Mouse (Mus musculus) midbrain, embryonic 16.5 days (tissue): ENCODE data around the gene Gm20431. TPM values are rescaled to one million over a fixed set of nuclear protein-coding genes. Genes with fewer than 3 reads are reported as not detected.
"Not testable (repeated sequence)": the region's sequence is repeated elsewhere in the genome, so short reads cannot be mapped to it uniquely, and the experiment has no call there.

Source experiments
- ATAC-seq: fragments of 200-750 bp; cut with Nextera tagmentation; 2 replicates; pipeline ENCODE4 v1.8.0; 2017; ENCODE audit warnings: moderate TSS enrichment
- H3K27ac ChIP-seq: fragments of 300-500 bp; sonication (generic); 2 replicates; pipeline ENCODE4 v1.5.1; 2014; ENCODE audit warnings: mild to moderate bottlenecking, low read length, mixed read lengths
- H3K27me3 ChIP-seq: fragments of 300-500 bp; sonication (generic); 2 replicates; pipeline ENCODE4 v1.6.1; 2014; ENCODE audit warnings: low read depth, low read length, mixed read lengths; ENCODE audit not compliant: control insufficient read depth, insufficient read depth
- H3K36me3 ChIP-seq: fragments of 300-500 bp; sonication (generic); 2 replicates; pipeline ENCODE4 v1.6.1; 2014; ENCODE audit warnings: mild to moderate bottlenecking, low read length, moderate library complexity, mixed read lengths; ENCODE audit not compliant: control insufficient read depth, insufficient read depth
- H3K4me1 ChIP-seq: fragments of 300-500 bp; sonication (generic); 2 replicates; pipeline ENCODE4 v1.6.1; 2014; ENCODE audit warnings: mild to moderate bottlenecking, low read length, mixed read lengths; ENCODE audit not compliant: control insufficient read depth, insufficient read depth
- H3K4me2 ChIP-seq: fragments of 300-500 bp; sonication (generic); 2 replicates; pipeline ENCODE4 v1.6.1; 2014; ENCODE audit warnings: mild to moderate bottlenecking, low read length, mixed read lengths
- H3K4me3 ChIP-seq: fragments of 300-500 bp; sonication (generic); 2 replicates; pipeline ENCODE4 v1.5.1; 2014; ENCODE audit warnings: low read depth, mild to moderate bottlenecking, low read length, moderate library complexity, mixed read lengths
- H3K9ac ChIP-seq: fragments of 300-500 bp; sonication (generic); 2 replicates; pipeline ENCODE4 v1.6.1; 2014; ENCODE audit warnings: low read depth, low read length, mixed read lengths
- H3K9me3 ChIP-seq: fragments of 300-500 bp; sonication (generic); replicated peaks from 2 replicates; pipeline ENCODE4 v1.6.1; 2014; ENCODE audit warnings: mild to moderate bottlenecking, low read length, mixed read lengths; ENCODE audit not compliant: control insufficient read depth, poor library complexity, severe bottlenecking
- WGBS: fragments of 180-500 bp; shearing (Covaris S2); extraction: QIAGEN DNeasy Blood & Tissue Kit; methylation state at CpG from one replicate; pipeline ENCODE4 v1.1.7; 2014; 5-methylcytosine and 5-hydroxymethylcytosine counted together
- polyA plus RNA-seq: library from polyadenylated mRNA; unstranded; fragments of >200 nt; fragmentation: Nextera tagmentation; extraction: Ambion mirVana; gene quantifications from 2 replicates; pipeline ENCODE4 v1.2.1, GENCODE M21; 2015

Gene Gm20431
- polyA plus RNA-seq, 1 experiment from 2014 or later = 9.2 TPM

GRCm38 (mm10) chr2:167646411-167646810 lies 14.9 kb downstream of the Gm20431 start:
- ATAC-seq = no peak
- 89% methylated on average over 4 of the region's 4 CpGs for WGBS

DNA sequence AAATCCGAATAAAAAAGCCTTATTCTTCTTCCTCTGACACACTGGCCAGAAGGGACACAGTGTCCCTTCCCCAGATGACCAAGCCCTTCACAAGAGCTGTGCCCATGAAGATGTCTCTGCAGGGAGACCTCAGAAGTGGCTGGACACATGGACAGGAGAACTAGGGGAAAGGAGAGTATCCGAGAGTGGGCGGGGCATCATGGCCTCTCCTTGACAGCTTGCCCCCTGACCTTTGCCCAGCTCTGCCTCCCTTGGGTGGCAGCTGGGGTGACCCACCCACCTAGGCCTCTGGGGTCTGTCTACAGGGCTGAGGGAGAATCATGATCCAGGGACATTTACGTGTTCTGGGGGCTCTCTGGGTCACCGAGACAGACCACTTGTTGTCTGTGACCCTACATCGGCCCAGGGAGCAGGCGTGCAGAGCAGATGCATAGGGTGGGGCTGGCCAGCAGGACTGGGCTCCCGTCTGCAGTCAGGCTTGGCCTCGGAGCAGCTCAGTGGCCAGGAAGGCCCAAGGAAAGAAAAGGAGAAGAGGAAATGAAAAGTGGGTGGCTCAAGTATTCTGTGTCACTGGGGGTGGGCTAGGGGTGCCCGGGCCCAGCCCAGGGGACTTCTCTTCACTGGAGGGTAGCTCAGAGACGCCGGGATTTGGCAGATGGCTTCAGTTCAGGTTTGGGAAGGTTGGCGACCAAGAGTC lies 17.8 kb downstream of the Gm20431 start:
- H3K9me3 ChIP-seq, H3K4me3 ChIP-seq, H3K4me2 ChIP-seq, H3K4me1 ChIP-seq, ATAC-seq, H3K9ac ChIP-seq, H3K27ac ChIP-seq, H3K27me3 ChIP-seq, H3K36me3 ChIP-seq: not testable (repeated sequence)
- 90% methylated on average over 13 of the region's 13 CpGs for WGBS

More at GRCm38 (mm10) chr2:167646411-167646810, 14.9 kb downstream of the Gm20431 start:
- H3K36me3 ChIP-seq = peaks cover 4% of the 10 kb centered on the region
- H3K27me3 ChIP-seq = no peaks in the 10 kb centered on the region
- no peaks in the 10 kb centered on the region for H3K4me1 ChIP-seq
- no peak overlapping the region for H3K27ac ChIP-seq
- H3K9ac ChIP-seq = no peak overlapping the region
- H3K4me2 ChIP-seq = no peak overlapping the region
- H3K4me3 ChIP-seq = no peak overlapping the region
- H3K9me3 ChIP-seq = no peaks in the 10 kb centered on the region

DNA sequence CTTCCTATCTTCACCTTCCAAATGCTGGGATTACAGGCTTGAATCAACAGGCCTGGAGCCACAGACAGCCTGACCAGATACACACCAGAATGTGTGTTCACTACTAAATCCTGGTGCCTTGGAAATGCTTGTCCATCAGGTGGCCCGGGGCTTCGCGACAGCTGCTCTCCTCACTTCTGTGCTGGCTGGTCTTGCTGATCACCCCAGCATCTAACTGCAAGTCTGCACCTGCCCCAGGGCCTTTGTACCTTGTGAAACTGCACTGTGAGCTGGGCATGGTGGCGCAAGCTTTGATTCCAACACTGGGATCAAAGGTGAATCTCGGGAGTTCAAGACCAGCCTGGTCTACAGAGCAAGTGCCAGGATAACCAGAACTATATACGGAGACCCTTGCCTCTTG lies 19.1 kb downstream of the Gm20431 start:
- no peak overlapping the region for H3K27ac ChIP-seq
- H3K9ac ChIP-seq = no peak overlapping the region
- H3K27me3 ChIP-seq = no peaks in the 10 kb centered on the region
- no peak overlapping the region for H3K4me3 ChIP-seq
- H3K36me3 ChIP-seq = peaks cover 4% of the 10 kb centered on the region
- no peaks in the 10 kb centered on the region for H3K4me1 ChIP-seq
- no peaks in the 10 kb centered on the region for H3K9me3 ChIP-seq
- 94% methylated on average over 6 of the region's 6 CpGs for WGBS
- ATAC-seq = no peak
- no peak overlapping the region for H3K4me2 ChIP-seq

- Histone ChIP-seq H3K4me3 (no peak overlapping the region), H3K9me3 (no peaks in the 10 kb centered on the region), H3K9ac (no peak overlapping the region), H3K27ac (no peak overlapping the region), H3K4me1 (no peaks in the 10 kb centered on the region), H3K36me3 (peaks cover 4% of the 10 kb centered on the region), H3K27me3 (no peaks in the 10 kb centered on the region), H3K4me2 (no peak overlapping the region)
- no peak for ATAC-seq
- 51% methylated on average over 8 of the region's 8 CpGs for WGBS
Observed at GRCm38 (mm10) chr2:167641337-167641736, 20.0 kb downstream of the Gm20431 start.

- Histone ChIP-seq H3K4me3 (no peak overlapping the region), H3K27me3 (no peaks in the 10 kb centered on the region), H3K4me2 (no peak overlapping the region), H3K4me1 (no peaks in the 10 kb centered on the region), H3K9me3 (no peaks in the 10 kb centered on the region), H3K9ac (no peak overlapping the region), H3K27ac (no peak overlapping the region), H3K36me3 (peaks cover 4% of the 10 kb centered on the region)
- ATAC-seq = no peak
- WGBS = 83% methylated on average over 3 of the region's 3 CpGs
Observed at GRCm38 (mm10) chr2:167640279-167640678, 21.0 kb downstream of the Gm20431 start.

- Histone ChIP-seq H3K9me3 (no peaks in the 10 kb centered on the region), H3K4me1 (peaks cover 20% of the 10 kb centered on the region), H3K4me2 (peak overlapping the region; percentile 59), H3K4me3 (peak overlapping the region; percentile 29), H3K9ac (no peak overlapping the region), H3K36me3 (no peaks in the 10 kb centered on the region), H3K27me3 (no peaks in the 10 kb centered on the region), H3K27ac (peak overlapping the region; percentile 21; the same call in 1 of the 2 replicates)
- ATAC-seq = no peak
- WGBS = 74% methylated on average over 7 of the region's 7 CpGs
Observed at GRCm38 (mm10) chr2:167634865-167635512, 26.3 kb downstream of the Gm20431 start.

- Histone ChIP-seq H3K4me1 (peaks cover 23% of the 10 kb centered on the region), H3K27ac (peak overlapping the region; percentile 72), H3K9me3 (no peaks in the 10 kb centered on the region), H3K4me3 (peak overlapping the region; percentile 29), H3K27me3 (no peaks in the 10 kb centered on the region), H3K36me3 (no peaks in the 10 kb centered on the region), H3K9ac (peak overlapping the region; percentile 40; the same call in 1 of the 2 replicates), H3K4me2 (peak overlapping the region; percentile 59)
- WGBS = 1% methylated on average over 15 of the region's 15 CpGs
- peak; percentile 69 for ATAC-seq
Observed at GRCm38 (mm10) chr2:167634338-167634770, 26.9 kb downstream of the Gm20431 start.

DNA sequence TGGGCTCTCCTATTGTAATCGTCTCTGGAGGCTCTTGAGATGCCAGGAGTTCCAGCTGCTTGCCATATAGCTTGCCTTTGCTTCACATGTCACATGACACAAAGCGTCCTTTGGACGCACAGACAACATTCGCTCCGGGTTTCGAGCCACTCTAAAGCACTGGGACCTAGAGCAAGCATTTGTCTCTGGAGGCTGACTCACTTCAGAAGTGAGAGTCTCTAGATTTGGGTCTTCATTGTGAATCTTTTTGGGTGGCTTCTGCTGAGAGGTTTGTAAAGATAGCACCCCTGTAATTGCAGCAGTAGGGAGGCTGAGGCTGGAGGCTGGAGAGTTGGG lies 27.8 kb downstream of the Gm20431 start:
- Histone ChIP-seq H3K36me3 (no peaks in the 10 kb centered on the region), H3K27me3 (no peaks in the 10 kb centered on the region), H3K27ac (no peak overlapping the region), H3K4me2 (peak overlapping the region; percentile 59; the same call in 1 of the 2 replicates), H3K9ac (no peak overlapping the region), H3K9me3 (no peaks in the 10 kb centered on the region), H3K4me3 (no peak overlapping the region), H3K4me1 (peaks cover 30% of the 10 kb centered on the region)
- ATAC-seq = no peak
- WGBS = 86% methylated on average over 6 of the region's 6 CpGs
